Comparison of ENCODE assay signal across 20 mouse cellular contexts in the genomic region with DNA sequence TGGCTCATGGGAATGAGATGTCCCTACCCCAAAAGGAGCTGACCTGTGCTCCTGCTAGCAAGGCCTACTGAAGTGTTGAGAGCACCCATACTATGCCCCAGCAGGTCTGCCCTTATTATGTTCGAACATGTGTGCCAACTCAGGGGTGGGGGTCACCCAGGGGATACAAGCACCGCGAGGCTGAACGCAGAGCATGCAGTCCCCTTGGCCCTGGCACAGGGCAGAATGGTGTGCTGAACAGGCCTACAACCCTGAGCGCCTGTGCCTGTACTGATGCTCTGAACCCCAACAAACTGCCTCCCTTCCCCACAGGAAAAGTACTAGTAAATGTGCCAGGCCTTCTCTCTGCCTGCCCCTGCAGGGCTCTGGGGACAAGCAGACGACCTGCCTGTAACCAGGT. TPM values are rescaled to one million over a fixed set of nuclear protein-coding genes. Genes with fewer than 3 reads are reported as not detected.
A peak's percentile ranks its signal among the peaks of the same experiment; 100 is the strongest.
DNase-seq lines count a peak whose midpoint lies in the region; ATAC-seq lines count a peak whose summit lies in the region.
"Had no signal": no experiment of that assay in that cellular context is flagged by ENCODE, and none has a peak within 500 bp of the region (broad histone marks: within the 10 kb centered on the region; RNA-seq: fewer than 3 reads in every experiment).

No protein-coding gene starts in this region.

- H3K27me3 ChIP-seq in neural tube, embryonic 15.5 days (replicated peaks) = no peaks in the 10 kb centered on the region
- H3K27me3 ChIP-seq in limb, embryonic 10.5 days (ENCODE audit: low read depth, poor library complexity, severe bottlenecking) = no peaks in the 10 kb centered on the region
- H3K27me3 ChIP-seq: embryonic facial prominence, embryonic 13.5 days; forebrain, embryonic 15.5 days; midbrain, embryonic 13.5 days had no signal

- intact Hi-C loops in heart, postnatal 36 days (cut with DNase I) = no loop called here

- H3K9me3 ChIP-seq in neural tube, embryonic 15.5 days (replicated peaks) = no peaks in the 10 kb centered on the region
- H3K9me3 ChIP-seq in limb, embryonic 10.5 days (replicated peaks) = no peaks in the 10 kb centered on the region
- H3K9me3 ChIP-seq: embryonic facial prominence, embryonic 13.5 days; forebrain, embryonic 15.5 days; G1E; midbrain, embryonic 13.5 days had no signal

- peaks cover 90% of the 10 kb centered on the region for H3K36me3 ChIP-seq in neural tube, embryonic 15.5 days
- H3K36me3 ChIP-seq in limb, embryonic 10.5 days = peaks cover 97% of the 10 kb centered on the region

- DNase-seq in heart, adult 11 months = peak; percentile 86
- no peak for DNase-seq in heart, postnatal 36 days
- DNase-seq in layer of hippocampus, postnatal 10 days (ENCODE audit: low spot score in 2 of 2) = peak; percentile 3 to 9
- no peak for DNase-seq in layer of hippocampus, adult 9-10 months (ENCODE audit: low spot score)
- DNase-seq in neural tube, embryonic 10.5 days (ENCODE audit: extremely low spot score, low spot score) = peak; percentile 10
- DNase-seq in limb, embryonic 10.5 days (ENCODE audit: low spot score) = peak; percentile 16
- DNase-seq: adrenal gland, postnatal 14 days; cerebellum, postnatal 10 days; kidney, adult 9 months; kidney, postnatal 36 days; right cerebral cortex, postnatal 4 days; thymus, postnatal 14 days had no signal

- WGBS in neural tube, embryonic 15.5 days = 97% methylated on average over 6 of the region's 6 CpGs
- WGBS in limb, embryonic 10.5 days = 95% methylated on average over 6 of the region's 6 CpGs

- no peaks in the 10 kb centered on the region for H3K4me1 ChIP-seq in neural tube, embryonic 15.5 days
- no peaks in the 10 kb centered on the region for H3K4me1 ChIP-seq in limb, embryonic 10.5 days
- H3K4me1 ChIP-seq: embryonic facial prominence, embryonic 13.5 days; forebrain, embryonic 15.5 days; hindbrain, embryonic 10.5 days; midbrain, embryonic 13.5 days had no signal

- H3K27ac ChIP-seq in neural tube, embryonic 15.5 days (replicated peaks) = no peak overlapping the region
- H3K27ac ChIP-seq in limb, embryonic 10.5 days = no peak overlapping the region
- H3K27ac ChIP-seq: embryonic facial prominence, embryonic 13.5 days; forebrain, embryonic 15.5 days; hindbrain, embryonic 10.5 days; hindbrain, postnatal 0 days; midbrain, embryonic 13.5 days had no signal

- no peak overlapping the region for H3K4me2 ChIP-seq in neural tube, embryonic 15.5 days
- H3K4me2 ChIP-seq: embryonic facial prominence, embryonic 13.5 days; forebrain, embryonic 15.5 days; midbrain, embryonic 13.5 days had no signal

- ATAC-seq in neural tube, embryonic 15.5 days (ENCODE audit: low FRiP score) = no peak
- ATAC-seq in activated CD4-positive, CD25-positive, alpha-beta regulatory T cell, adult 4 months = no peak
- ATAC-seq: forebrain, embryonic 15.5 days; hindbrain, postnatal 0 days; midbrain, embryonic 13.5 days had no signal

- no peak overlapping the region for H3K4me3 ChIP-seq in neural tube, embryonic 15.5 days (replicated peaks)
- no peak overlapping the region for H3K4me3 ChIP-seq in limb, embryonic 10.5 days
- H3K4me3 ChIP-seq: embryonic facial prominence, embryonic 13.5 days; forebrain, embryonic 15.5 days; hindbrain, embryonic 10.5 days; midbrain, embryonic 13.5 days had no signal

- no peak overlapping the region for H3K9ac ChIP-seq in neural tube, embryonic 15.5 days (replicated peaks)
- H3K9ac ChIP-seq: embryonic facial prominence, embryonic 13.5 days; forebrain, embryonic 15.5 days; midbrain, embryonic 13.5 days had no signal

RNA-seq across cellular contexts. Expression of a gene that starts 18.4 kb away (rescaled TPM):
- 10 to 100 TPM; 94.4 to 98.8 TPM for total RNA-seq in heart, postnatal 36 days (2021)
- 10 to 100 TPM; 55.1 to 55.7 TPM for total RNA-seq in layer of hippocampus, postnatal 10 days (2021)
- 103 and 105 TPM in 2 replicates for polyA plus RNA-seq in neural tube, embryonic 15.5 days (2015; fragmentation: Nextera tagmentation; extraction: Ambion mirVana)
- 153 and 161 TPM in 2 replicates for polyA plus RNA-seq in limb, embryonic 10.5 days (2016; fragmentation: Nextera tagmentation; extraction: Ambion mirVana)
- 100 to 1,000 TPM; 116 to 129 TPM for polyA plus RNA-seq in activated CD4-positive, CD25-positive, alpha-beta regulatory T cell, adult 4 months (2017; shearing (Covaris generic))

RNA-seq across cellular contexts. Expression of a gene that starts 18.5 kb away (rescaled TPM):
- total RNA-seq in heart, postnatal 36 days (2021) = 1 to 10 TPM; 3.4 to 3.5 TPM
- total RNA-seq in layer of hippocampus, postnatal 10 days (2021) = 10 to 100 TPM; 12.4 to 12.6 TPM
- 10.6 and 10.7 TPM in 2 replicates for polyA plus RNA-seq in neural tube, embryonic 15.5 days (2015; fragmentation: Nextera tagmentation; extraction: Ambion mirVana)
- 12.6 and 15.1 TPM in 2 replicates for polyA plus RNA-seq in limb, embryonic 10.5 days (2016; fragmentation: Nextera tagmentation; extraction: Ambion mirVana)
- 1 to 10 TPM; 3.3 to 4.9 TPM for polyA plus RNA-seq in activated CD4-positive, CD25-positive, alpha-beta regulatory T cell, adult 4 months (2017; shearing (Covaris generic))

RNA-seq across cellular contexts. Expression of a gene that starts 57.8 kb away (rescaled TPM):
- total RNA-seq in heart, postnatal 36 days (2021) = 10 to 100 TPM; 69.2 to 94.6 TPM
- 10 to 100 TPM; 31.9 to 35.2 TPM for total RNA-seq in layer of hippocampus, postnatal 10 days (2021)
- 14.7 and 21.6 TPM in 2 replicates for polyA plus RNA-seq in neural tube, embryonic 15.5 days (2015; fragmentation: Nextera tagmentation; extraction: Ambion mirVana)
- polyA plus RNA-seq in limb, embryonic 10.5 days (2016; fragmentation: Nextera tagmentation; extraction: Ambion mirVana) = 2.7 and 8.2 TPM in 2 replicates
- 10 to 100 TPM; 18.3 to 18.4 TPM for polyA plus RNA-seq in activated CD4-positive, CD25-positive, alpha-beta regulatory T cell, adult 4 months (2017; shearing (Covaris generic))

Comparison
In these comparisons a context has a peak if more than half of its experiments do, and no peak if none do; other contexts are left out.
1. DNase-seq: peak in heart, adult 11 months (single experiment), layer of hippocampus, postnatal 10 days (2 of 2), neural tube, embryonic 10.5 days (single experiment) and limb, embryonic 10.5 days (single experiment); none in heart, postnatal 36 days (0 of 2) and layer of hippocampus, adult 9-10 months (single experiment).